Mouse (Mus musculus) left cerebral cortex, postnatal 10 days (tissue): ENCODE results near the gene Loxl1. TPM values are rescaled to one million over a fixed set of nuclear protein-coding genes. Genes with fewer than 3 reads are reported as not detected.
A peak's percentile ranks its signal among the peaks of the same experiment; 100 is the strongest.

Experiments used
- DNase-seq, 2 experiments: peaks; one replicate each; pipeline ENCODE4 v3.0.0; 2021 to 2022; ENCODE audit warnings: low spot score in 2 of 2, mixed read lengths in 1 of 2; ENCODE audit errors: extremely low spot score in 1 of 2
- intact Hi-C: fragments of 180-260 bp; cut with DNase I; formaldehyde crosslinking; loops from one replicate; pipeline ENCODE4 v1.15.1; 2025
- total RNA-seq, 2 experiments: library from RNA; stranded (reverse); gene quantifications; 2 replicates each; pipeline ENCODE4 v1.2.3; 2021

Gene Loxl1
- total RNA-seq, 2 experiments from 2014 or later = 3.5 to 3.9 TPM

- intact Hi-C loops = no loop called here
- no peak for DNase-seq
These were observed 2.9 kb upstream of the Loxl1 start for GRCm38 (mm10) chr9:58315850-58316249.

GRCm38 (mm10) chr9:58314682-58315360 lies 1.8 kb upstream of the Loxl1 start:
- DNase-seq = peak in 1 of 2 experiments; percentile 48

GRCm38 (mm10) chr9:58312196-58312943 lies 616 bp downstream of the Loxl1 start:
- intact Hi-C loops = no loop called here
- peak in 1 of 2 experiments; percentile 56 for DNase-seq

More at GRCm38 (mm10) chr9:58314682-58315360, 1.8 kb upstream of the Loxl1 start:
- intact Hi-C loops = no loop called here

GRCm38 (mm10) chr9:58311191-58311910 lies 1.6 kb downstream of the Loxl1 start:
- no peak for DNase-seq
- intact Hi-C loops = no loop called here

GRCm38 (mm10) chr9:58310043-58310660 lies 2.8 kb downstream of the Loxl1 start:
- intact Hi-C loops = no loop called here
- DNase-seq = no peak

- intact Hi-C loops = no loop called here
- peak in 1 of 2 experiments; percentile 74 for DNase-seq
These were observed 4.6 kb downstream of the Loxl1 start for GRCm38 (mm10) chr9:58308395-58308794.

- intact Hi-C loops = no loop called here
- DNase-seq = no peak
These were observed 7.3 kb downstream of the Loxl1 start for GRCm38 (mm10) chr9:58305686-58306085.

- DNase-seq = no peak
- intact Hi-C loops = no loop called here
These were observed 9.3 kb downstream of the Loxl1 start for GRCm38 (mm10) chr9:58303599-58304271.

GRCm38 (mm10) chr9:58303115-58303514 lies 9.9 kb downstream of the Loxl1 start:
- intact Hi-C loops = no loop called here
- no peak for DNase-seq

GRCm38 (mm10) chr9:58299356-58299799 lies 13.6 kb downstream of the Loxl1 start:
- intact Hi-C loops = no loop called here
- DNase-seq = no peak

GRCm38 (mm10) chr9:58297961-58298477 lies 15.0 kb downstream of the Loxl1 start:
- intact Hi-C loops = no loop called here
- no peak for DNase-seq

- DNase-seq = no peak
- intact Hi-C loops = no loop called here
These were observed 15.9 kb downstream of the Loxl1 start for GRCm38 (mm10) chr9:58297065-58297464.

GRCm38 (mm10) chr9:58295766-58296361 lies 17.1 kb downstream of the Loxl1 start:
- DNase-seq = peak in 1 of 2 experiments; percentile 65

GRCm38 (mm10) chr9:58295345-58295744 lies 17.6 kb downstream of the Loxl1 start:
- intact Hi-C loops = no loop called here
- no peak for DNase-seq

More at GRCm38 (mm10) chr9:58295766-58296361, 17.1 kb downstream of the Loxl1 start:
- intact Hi-C loops = no loop called here

- no peak for DNase-seq
- intact Hi-C loops = no loop called here
These were observed 18.5 kb downstream of the Loxl1 start for GRCm38 (mm10) chr9:58294527-58294926.

- no peak for DNase-seq
- intact Hi-C loops = no loop called here
These were observed 23.1 kb downstream of the Loxl1 start for GRCm38 (mm10) chr9:58289901-58290300.

- intact Hi-C loops = no loop called here
- DNase-seq = peak in 1 of 2 experiments; percentile 21
These were observed 23.9 kb downstream of the Loxl1 start for GRCm38 (mm10) chr9:58289090-58289489.

- no peak for DNase-seq
- intact Hi-C loops = no loop called here
These were observed 29.6 kb downstream of the Loxl1 start for GRCm38 (mm10) chr9:58283431-58283830.
